Mouse (Mus musculus): ENCODE measurements around the gene Gabrq. TPM values are rescaled to one million over a fixed set of nuclear protein-coding genes. Genes with fewer than 3 reads are reported as not detected.

The Gabrq gene
- 0.46 and 0.62 TPM in 2 replicates for polyA plus RNA-seq (2016; fragmentation: Nextera tagmentation; extraction: Ambion mirVana)

GRCm38 (mm10) chrX:72824776-72825588 lies at the start of gene Gabrq:
TSS of gene Gabrq (plus strand) at chrX:72825178.
- Histone ChIP-seq H3K36me3 (replicated peaks) (no peaks in the 10 kb centered on the region), H3K4me3 (peak within 1 kb of the TSS; percentile 52), H3K9me3 (no peaks in the 10 kb centered on the region), H3K27ac (0 out of 2 replicates have a peak within 1 kb of the TSS, but pooled peaks have one; percentile 30), H3K27me3 (ENCODE audit: poor library complexity, severe bottlenecking) (peaks cover 40% of the 10 kb centered on the region), H3K4me1 (peaks cover 10% of the 10 kb centered on the region; the same call in 1 of the 2 replicates)
- peak; percentile 17 for DNase-seq (ENCODE audit: extremely low spot score, low spot score)
- 25% methylated on average over 43 of the region's 43 CpGs for WGBS

- H3K36me3 ChIP-seq (replicated peaks): no peaks in the 10 kb centered on the region
- DNase-seq (ENCODE audit: extremely low spot score, low spot score): peak; percentile 24
- H3K27ac ChIP-seq: no peak overlapping the region
- H3K9me3 ChIP-seq: no peaks in the 10 kb centered on the region
- no peaks in the 10 kb centered on the region; the same call in 1 of the 2 replicates for H3K27me3 ChIP-seq (ENCODE audit: poor library complexity, severe bottlenecking)
- peaks cover 8% of the 10 kb centered on the region for H3K4me1 ChIP-seq
- 29% methylated on average over 1 of the region's 1 CpGs for WGBS
- H3K4me3 ChIP-seq: no peak overlapping the region
These were observed 36.0 kb upstream of the Gabrq start for GRCm38 (mm10) chrX:72788773-72789557.

DNA sequence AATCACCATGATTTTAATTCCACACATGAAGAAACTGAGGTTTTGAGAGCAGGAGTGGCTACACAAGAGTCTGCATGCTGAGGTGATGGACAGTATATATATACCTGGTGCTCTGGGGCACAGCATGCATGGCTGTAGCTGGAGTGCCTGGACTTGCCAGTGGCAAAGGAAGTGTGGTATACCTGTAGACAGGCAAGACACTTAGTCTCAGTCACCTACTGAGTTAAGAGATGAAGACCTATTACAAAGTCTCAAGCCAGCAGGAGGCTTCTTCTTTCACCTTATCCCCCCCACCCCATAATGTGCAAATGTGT lies 35.5 kb upstream of the Gabrq start:
- H3K27me3 ChIP-seq (ENCODE audit: poor library complexity, severe bottlenecking): no peaks in the 10 kb centered on the region; the same call in 1 of the 2 replicates
- H3K36me3 ChIP-seq (replicated peaks): no peaks in the 10 kb centered on the region
- no peak for DNase-seq (ENCODE audit: extremely low spot score, low spot score)
- no peak overlapping the region for H3K27ac ChIP-seq
- no peak overlapping the region for H3K4me3 ChIP-seq
- no peaks in the 10 kb centered on the region for H3K9me3 ChIP-seq
- H3K4me1 ChIP-seq: peaks cover 8% of the 10 kb centered on the region

DNA sequence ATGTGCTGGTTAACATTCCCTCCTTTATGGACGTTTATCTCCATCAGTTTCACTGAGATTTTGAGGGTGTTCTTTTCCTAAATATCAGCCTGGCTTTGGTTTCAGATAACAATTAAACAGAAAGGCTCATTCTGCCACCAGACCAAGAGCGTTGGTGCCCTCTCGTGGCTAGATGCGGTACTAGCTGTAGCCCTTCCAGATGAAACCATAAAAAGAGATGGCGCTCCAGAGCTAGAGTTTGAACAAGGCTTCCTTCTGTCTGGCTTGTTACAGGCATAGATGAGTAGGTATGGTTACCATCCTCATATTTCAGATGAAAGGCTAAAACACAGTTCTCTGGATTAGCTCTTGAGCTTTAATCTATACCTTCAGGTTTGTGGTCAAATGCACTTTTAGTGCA lies 5.4 kb upstream of the Gabrq start:
- no peaks in the 10 kb centered on the region for H3K4me1 ChIP-seq
- no peaks in the 10 kb centered on the region for H3K9me3 ChIP-seq
- WGBS: 6% methylated on average over 5 of the region's 5 CpGs
- H3K27me3 ChIP-seq (ENCODE audit: poor library complexity, severe bottlenecking): peaks cover 13% of the 10 kb centered on the region
- peak; percentile 60 for DNase-seq (ENCODE audit: extremely low spot score, low spot score)
- no peak overlapping the region for H3K4me3 ChIP-seq
- H3K27ac ChIP-seq: no peak overlapping the region
- H3K36me3 ChIP-seq (replicated peaks): no peaks in the 10 kb centered on the region

DNA sequence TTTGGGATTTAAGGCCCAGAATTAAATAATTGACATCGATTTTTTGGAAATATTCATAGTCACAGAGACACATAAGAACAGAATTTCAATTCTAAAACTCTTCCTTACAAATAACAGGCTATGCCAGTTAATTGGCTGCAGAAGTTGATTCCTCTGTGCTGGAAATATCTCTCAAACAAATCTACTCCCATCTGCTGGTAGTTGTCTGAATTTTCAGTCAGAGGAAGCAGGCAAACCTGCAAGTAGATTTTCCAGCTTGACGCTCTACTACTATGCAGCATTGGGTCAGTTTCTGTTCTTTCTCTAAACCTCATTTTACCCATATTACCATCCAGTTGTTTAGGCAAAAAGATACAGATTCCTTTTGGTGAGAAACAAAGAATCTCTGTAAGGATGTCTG lies 1.7 kb upstream of the Gabrq start:
- no peak for DNase-seq (ENCODE audit: extremely low spot score, low spot score)
- Histone ChIP-seq H3K27ac (no peak overlapping the region), H3K36me3 (replicated peaks) (no peaks in the 10 kb centered on the region), H3K27me3 (ENCODE audit: poor library complexity, severe bottlenecking) (peaks cover 40% of the 10 kb centered on the region), H3K9me3 (no peaks in the 10 kb centered on the region), H3K4me3 (no peak overlapping the region), H3K4me1 (peaks cover 10% of the 10 kb centered on the region; the same call in 1 of the 2 replicates)
- 71% methylated on average over 2 of the region's 2 CpGs for WGBS

GRCm38 (mm10) chrX:72825589-72825905 lies 569 bp downstream of the Gabrq start:
- H3K27me3 ChIP-seq (ENCODE audit: poor library complexity, severe bottlenecking): peaks cover 40% of the 10 kb centered on the region
- H3K36me3 ChIP-seq (replicated peaks): no peaks in the 10 kb centered on the region
- WGBS: 55% methylated on average over 7 of the region's 7 CpGs
- peaks cover 10% of the 10 kb centered on the region; the same call in 1 of the 2 replicates for H3K4me1 ChIP-seq
- H3K4me3 ChIP-seq: peak overlapping the region; percentile 52
- 0 out of 2 replicates have a peak overlapping the region, but pooled peaks have one; percentile 30 for H3K27ac ChIP-seq
- no peaks in the 10 kb centered on the region for H3K9me3 ChIP-seq
- DNase-seq (ENCODE audit: extremely low spot score, low spot score): no peak

Other genes starting within 250 kb of the Gabrq start
- 2.3 and 3.0 TPM in 2 replicates for gene Gabra3, start 168.3 kb upstream of the Gabrq start, polyA plus RNA-seq (2016; fragmentation: Nextera tagmentation; extraction: Ambion mirVana)
- gene Cetn2, start 93.2 kb downstream of the Gabrq start, polyA plus RNA-seq (2016; fragmentation: Nextera tagmentation; extraction: Ambion mirVana): 97.2 and 98.9 TPM in 2 replicates
- gene Nsdhl, start 93.4 kb downstream of the Gabrq start, polyA plus RNA-seq (2016; fragmentation: Nextera tagmentation; extraction: Ambion mirVana): 39.3 and 40.2 TPM in 2 replicates
- 3.9 and 4.2 TPM in 2 replicates for gene Zfp185, start 162.2 kb downstream of the Gabrq start, polyA plus RNA-seq (2016; fragmentation: Nextera tagmentation; extraction: Ambion mirVana)
- gene Pnma5, start 211.9 kb downstream of the Gabrq start, polyA plus RNA-seq (2016; fragmentation: Nextera tagmentation; extraction: Ambion mirVana): 0.10 and 0.16 TPM in 2 replicates
- 0.21 and 0.29 TPM in 2 replicates for gene Pnma3, start 239.6 kb downstream of the Gabrq start, polyA plus RNA-seq (2016; fragmentation: Nextera tagmentation; extraction: Ambion mirVana)

Measured in forebrain, embryonic 10.5 days (tissue).